Mouse (Mus musculus): ENCODE data around the gene Syngap1. TPM values are rescaled to one million over a fixed set of nuclear protein-coding genes. Genes with fewer than 3 reads are reported as not detected.

Gene Syngap1
- polyA plus RNA-seq, 1 experiment from 2014 or later, result 4.6 TPM

DNA sequence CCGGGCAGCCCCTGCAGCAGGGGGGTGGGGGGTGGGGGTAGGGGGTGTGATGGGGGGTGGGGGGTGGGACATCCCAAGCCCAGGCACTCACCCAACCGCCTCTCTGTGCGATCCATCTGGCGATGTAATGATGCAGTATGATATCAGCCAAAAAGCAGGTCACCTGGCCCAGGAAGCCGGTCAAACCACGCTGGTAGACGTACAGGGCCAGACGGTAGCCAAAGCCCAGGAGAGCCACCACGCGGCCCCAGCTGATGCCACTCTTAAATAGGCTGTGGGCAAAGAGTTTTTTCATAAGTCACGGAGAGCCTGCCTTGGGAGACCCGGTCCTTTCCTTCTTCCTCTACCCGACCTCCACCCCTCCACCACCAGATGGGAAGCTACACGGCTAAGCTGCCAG, 80.0 kb downstream of the Syngap1 start:
- Histone ChIP-seq H3K4me2 (ENCODE audit: low read length) (no peak overlapping the region), H3K9me3 (replicated peaks; ENCODE audit: control insufficient read depth, low read length, poor library complexity, severe bottlenecking) (no peaks in the 10 kb centered on the region), H3K27me3 (ENCODE audit: control insufficient read depth, insufficient read depth, low read depth, low read length) (no peaks in the 10 kb centered on the region), H3K27ac (ENCODE audit: low read length) (no peak overlapping the region), H3K4me1 (ENCODE audit: control insufficient read depth, insufficient read depth, low read length) (peaks cover 12% of the 10 kb centered on the region), H3K9ac (ENCODE audit: low read depth, low read length) (no peak overlapping the region), H3K4me3 (ENCODE audit: low read depth, low read length) (no peak overlapping the region), H3K36me3 (ENCODE audit: control insufficient read depth, insufficient read depth, low read length) (peaks cover 23% of the 10 kb centered on the region)
- WGBS, result 93% methylated on average over 13 of the region's 14 CpGs
- ATAC-seq, result no peak

DNA sequence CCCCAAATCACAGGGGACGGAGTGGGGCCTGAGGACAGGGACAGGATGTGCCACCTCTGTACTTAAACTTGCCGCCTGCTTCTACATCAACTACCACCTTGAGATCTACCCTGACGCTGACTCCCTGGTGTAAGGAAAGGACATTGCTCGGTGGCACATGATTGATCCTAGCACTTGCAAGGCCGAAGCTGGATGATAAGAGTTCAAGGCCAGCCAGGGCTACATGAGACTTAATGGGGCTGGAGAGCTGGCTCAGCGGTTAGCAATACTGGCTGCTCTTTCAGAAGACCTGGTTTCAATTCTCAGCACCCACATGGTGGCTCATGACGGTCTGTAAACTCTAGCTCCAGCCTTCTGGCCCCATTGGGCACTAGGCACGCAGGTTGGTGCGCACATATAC, 80.7 kb downstream of the Syngap1 start:
- Histone ChIP-seq H3K27ac (ENCODE audit: low read length) (no peak overlapping the region), H3K4me2 (ENCODE audit: low read length) (no peak overlapping the region), H3K27me3 (ENCODE audit: control insufficient read depth, insufficient read depth, low read depth, low read length) (no peaks in the 10 kb centered on the region), H3K4me1 (ENCODE audit: control insufficient read depth, insufficient read depth, low read length) (peaks cover 12% of the 10 kb centered on the region), H3K9ac (ENCODE audit: low read depth, low read length) (no peak overlapping the region), H3K9me3 (replicated peaks; ENCODE audit: control insufficient read depth, low read length, poor library complexity, severe bottlenecking) (no peaks in the 10 kb centered on the region), H3K36me3 (ENCODE audit: control insufficient read depth, insufficient read depth, low read length) (peaks cover 23% of the 10 kb centered on the region), H3K4me3 (ENCODE audit: low read depth, low read length) (no peak overlapping the region)
- WGBS, result 93% methylated on average over 9 of the region's 9 CpGs
- ATAC-seq, result no peak

Small RNAs within 50 kb of the gene (microRNA-seq; reads per million reads assigned to microRNA genes)
- not detected for gene Gm27775
- gene Mir3083, result 1.2 reads per million
- gene Mir6968, result 0.86 reads per million

Other genes starting within 250 kb of the Syngap1 start
- 9.7 and 11.0 TPM in 2 replicates for gene Crebrf, start 225.6 kb upstream of the Syngap1 start, polyA plus RNA-seq (2015; fragmentation: Nextera tagmentation; extraction: Ambion mirVana)
- 62.3 and 64.2 TPM in 2 replicates for gene Bnip1, start 160.2 kb upstream of the Syngap1 start, polyA plus RNA-seq (2015; fragmentation: Nextera tagmentation; extraction: Ambion mirVana)
- not detected in 2 replicates for gene Nkx2-5, start 96.2 kb upstream of the Syngap1 start, polyA plus RNA-seq (2015; fragmentation: Nextera tagmentation; extraction: Ambion mirVana)
- 2.3 and 3.3 TPM in 2 replicates for gene Kifc5b, start 24.2 kb upstream of the Syngap1 start, polyA plus RNA-seq (2015; fragmentation: Nextera tagmentation; extraction: Ambion mirVana)
- 24.5 and 28.0 TPM in 2 replicates for gene Phf1, start 8.2 kb upstream of the Syngap1 start, polyA plus RNA-seq (2015; fragmentation: Nextera tagmentation; extraction: Ambion mirVana)
- 130 TPM in 2 replicates for gene Cuta, start 1.7 kb upstream of the Syngap1 start, polyA plus RNA-seq (2015; fragmentation: Nextera tagmentation; extraction: Ambion mirVana)
- gene Zbtb9, start 31.9 kb downstream of the Syngap1 start, polyA plus RNA-seq (2015; fragmentation: Nextera tagmentation; extraction: Ambion mirVana), result 13.8 and 15.9 TPM in 2 replicates
- gene Bak1, start 87.8 kb downstream of the Syngap1 start, polyA plus RNA-seq (2015; fragmentation: Nextera tagmentation; extraction: Ambion mirVana), result 2.9 and 3.7 TPM in 2 replicates
- gene Itpr3, start 116.1 kb downstream of the Syngap1 start, polyA plus RNA-seq (2015; fragmentation: Nextera tagmentation; extraction: Ambion mirVana), result 0.70 and 0.73 TPM in 2 replicates
- 360 and 384 TPM in 2 replicates for gene Uqcc2, start 192.7 kb downstream of the Syngap1 start, polyA plus RNA-seq (2015; fragmentation: Nextera tagmentation; extraction: Ambion mirVana)
- gene Ip6k3, start 226.5 kb downstream of the Syngap1 start, polyA plus RNA-seq (2015; fragmentation: Nextera tagmentation; extraction: Ambion mirVana), result 0.14 and 0.15 TPM in 2 replicates

Measured in midbrain, embryonic 16.5 days (tissue).